Mouse (Mus musculus): Measurements from ENCODE around the gene Emd.
A peak's percentile ranks its signal among the peaks of the same experiment; 100 is the strongest.
"Not testable (repeated sequence)": the region's sequence is repeated elsewhere in the genome, so short reads cannot be mapped to it uniquely, and the experiment has no call there.

The Emd gene

DNA sequence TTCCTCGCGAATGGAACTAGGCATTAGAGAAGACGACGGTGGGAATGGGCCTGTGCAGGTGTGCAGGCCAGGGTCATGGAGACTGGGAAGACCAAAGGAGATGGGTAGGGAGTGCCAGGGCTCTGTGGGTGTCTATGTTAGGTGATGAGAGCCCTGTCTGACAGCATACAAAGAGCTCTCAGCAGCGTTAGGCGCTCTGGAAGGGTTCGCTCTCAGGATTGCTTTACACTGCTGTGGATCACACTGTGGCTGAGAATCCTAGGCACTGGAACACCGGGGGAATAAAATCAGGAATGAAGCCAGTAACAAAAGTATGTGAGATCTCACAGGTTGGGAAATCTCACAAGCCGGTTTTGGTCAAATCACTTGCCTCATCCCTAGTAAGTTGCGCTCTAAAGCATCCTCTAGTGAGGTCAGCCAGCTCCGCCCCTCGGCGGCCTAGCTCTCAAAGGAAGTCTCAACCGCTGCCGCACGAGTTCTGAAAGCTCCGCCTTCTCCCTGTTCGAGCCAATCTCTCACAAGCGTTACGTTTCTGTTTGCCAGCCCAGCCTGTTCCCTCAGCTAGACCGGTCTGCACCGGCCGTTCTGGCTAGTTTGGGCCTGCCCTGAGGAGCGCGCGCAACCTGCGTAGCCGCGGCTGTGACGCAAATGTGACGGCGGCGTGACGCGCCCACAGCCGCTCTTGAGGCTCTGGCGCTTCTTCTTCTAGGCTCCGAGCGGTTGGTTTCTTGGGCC is at the start of gene Emd:
TSS of gene Emd (plus strand) at position 535 of the 735 bp plus-strand sequence.
- DNase-seq (ENCODE audit: extremely low read depth, low read depth, low spot score): peak; percentile 61

GRCm38 (mm10) chrX:74218496-74218895 is 36.0 kb upstream of the Emd start:
- no peak for DNase-seq (ENCODE audit: extremely low read depth, low read depth, low spot score)

GRCm38 (mm10) chrX:74219449-74219848 is 35.0 kb upstream of the Emd start:
- no peak for DNase-seq (ENCODE audit: extremely low read depth, low read depth, low spot score)

GRCm38 (mm10) chrX:74220099-74220498 is 34.4 kb upstream of the Emd start:
- not testable (repeated sequence) for DNase-seq (ENCODE audit: extremely low read depth, low read depth, low spot score)

- DNase-seq (ENCODE audit: extremely low read depth, low read depth, low spot score): no peak
Measured at GRCm38 (mm10) chrX:74230038-74230437, 24.4 kb upstream of the Emd start.

GRCm38 (mm10) chrX:74233196-74233595 is 21.3 kb upstream of the Emd start:
- no peak for DNase-seq (ENCODE audit: extremely low read depth, low read depth, low spot score)

GRCm38 (mm10) chrX:74240332-74240731 is 14.2 kb upstream of the Emd start:
- no peak for DNase-seq (ENCODE audit: extremely low read depth, low read depth, low spot score)

DNA sequence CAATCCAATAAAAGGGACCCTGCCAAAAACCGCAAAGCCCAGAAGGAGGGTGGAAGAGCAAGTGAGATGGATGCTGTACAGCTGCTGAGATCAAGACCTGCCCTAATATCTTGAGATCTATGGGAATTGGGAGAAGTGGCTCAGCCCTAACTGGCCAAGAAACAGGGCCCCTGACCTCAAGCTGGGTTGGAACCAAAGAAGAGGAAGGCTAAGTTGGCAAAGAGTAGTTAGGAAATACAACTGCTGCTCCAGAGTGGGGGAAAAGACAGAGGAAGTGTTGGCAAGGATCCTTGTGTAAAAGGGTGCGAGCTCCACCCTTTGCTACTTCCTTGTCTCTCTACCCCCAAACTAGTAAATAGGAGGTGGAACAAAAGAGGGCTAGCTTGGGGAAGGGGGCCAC is 11.1 kb upstream of the Emd start:
- DNase-seq (ENCODE audit: extremely low read depth, low read depth, low spot score): no peak

- DNase-seq (ENCODE audit: extremely low read depth, low read depth, low spot score): no peak
Measured at GRCm38 (mm10) chrX:74243807-74244206, 10.7 kb upstream of the Emd start.

DNA sequence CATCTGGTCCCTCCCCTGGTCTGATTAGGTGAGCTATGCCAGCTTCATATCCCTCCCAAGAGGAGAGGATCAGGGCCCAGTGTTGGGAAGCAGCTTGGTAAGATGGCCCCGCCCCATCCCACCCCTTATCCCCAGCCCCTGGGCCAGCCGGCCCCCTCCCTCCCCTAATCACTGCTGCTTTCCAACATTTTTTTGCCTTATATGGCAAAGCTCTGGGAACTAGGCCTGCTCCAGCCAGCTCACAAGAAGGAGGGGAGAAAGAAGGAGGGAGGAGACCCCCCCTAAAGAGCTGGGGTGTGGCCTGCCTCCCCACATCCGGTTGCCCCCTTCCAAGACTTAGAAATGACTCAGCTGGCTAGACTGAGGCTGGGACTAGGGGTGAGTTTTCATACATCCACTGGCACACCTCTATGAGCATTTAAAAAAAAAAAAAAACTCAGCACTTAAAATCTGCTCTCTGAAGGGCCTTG is 9.8 kb upstream of the Emd start:
- DNase-seq (ENCODE audit: extremely low read depth, low read depth, low spot score): no peak

DNA sequence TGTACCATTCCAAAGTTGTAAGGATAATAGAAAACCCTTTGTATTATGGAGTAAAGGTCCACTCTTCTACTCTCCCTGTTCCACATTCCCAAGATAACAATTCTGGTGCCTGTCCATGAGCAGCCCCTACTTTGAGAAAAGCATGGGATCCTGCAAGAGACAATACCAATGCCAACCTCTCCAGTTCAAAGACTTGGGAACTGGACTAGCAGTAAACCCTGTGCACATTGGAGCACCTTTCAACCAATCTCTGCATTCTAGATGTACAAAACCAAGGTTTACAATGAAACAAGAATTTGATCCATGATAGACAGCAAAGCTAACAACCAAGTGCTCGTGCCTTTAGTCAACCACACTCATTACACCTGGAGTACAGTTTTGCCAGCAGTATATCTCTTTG is 9.4 kb upstream of the Emd start:
- no peak for DNase-seq (ENCODE audit: extremely low read depth, low read depth, low spot score)

- no peak for DNase-seq (ENCODE audit: extremely low read depth, low read depth, low spot score)
Measured at GRCm38 (mm10) chrX:74245687-74246086, 8.8 kb upstream of the Emd start.

- DNase-seq (ENCODE audit: extremely low read depth, low read depth, low spot score): no peak
Measured at GRCm38 (mm10) chrX:74246213-74246681, 8.2 kb upstream of the Emd start.

- DNase-seq (ENCODE audit: extremely low read depth, low read depth, low spot score): no peak
Measured at GRCm38 (mm10) chrX:74246693-74247092, 7.8 kb upstream of the Emd start.

GRCm38 (mm10) chrX:74248651-74249050 is 5.8 kb upstream of the Emd start:
- no peak for DNase-seq (ENCODE audit: extremely low read depth, low read depth, low spot score)

GRCm38 (mm10) chrX:74249615-74250014 is 4.9 kb upstream of the Emd start, which contains the start of gene Flna:
TSS of gene Flna (minus strand) at chrX:74249820.
- no peak for DNase-seq (ENCODE audit: extremely low read depth, low read depth, low spot score)

DNA sequence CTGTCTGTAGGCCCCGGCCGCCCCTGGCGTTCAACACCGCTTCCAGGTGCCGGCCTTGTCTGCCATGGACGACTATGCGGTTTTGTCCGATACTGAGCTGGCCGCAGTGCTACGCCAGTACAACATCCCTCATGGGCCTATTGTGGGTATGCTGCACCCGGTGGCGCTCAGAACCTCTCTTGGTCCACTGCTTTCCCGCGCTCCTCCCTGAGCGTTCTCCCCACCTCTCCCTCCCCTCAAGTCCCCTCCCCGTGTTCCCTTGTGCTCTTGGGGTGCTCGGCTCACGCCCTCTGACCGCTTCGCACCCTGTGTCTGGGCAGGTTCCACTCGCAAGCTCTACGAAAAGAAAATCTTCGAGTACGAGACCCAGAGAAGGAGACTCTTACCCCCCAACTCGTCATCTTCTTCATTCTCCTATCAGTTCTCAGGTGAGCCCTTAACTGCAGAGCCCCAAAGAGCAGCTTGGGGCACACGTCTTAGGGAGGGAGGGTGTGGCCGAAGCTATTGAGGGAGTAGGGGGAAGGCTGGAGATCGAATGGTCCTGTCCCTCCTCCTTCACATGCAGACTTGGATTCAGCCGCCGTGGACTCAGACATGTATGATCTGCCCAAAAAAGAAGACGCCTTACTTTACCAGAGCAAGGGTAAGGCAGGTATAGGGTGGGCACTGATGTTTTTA is 540 bp downstream of the Emd start:
- DNase-seq (ENCODE audit: extremely low read depth, low read depth, low spot score): no peak

- no peak for DNase-seq (ENCODE audit: extremely low read depth, low read depth, low spot score)
Measured at GRCm38 (mm10) chrX:74257746-74258145, 3.3 kb downstream of the Emd start.

DNA sequence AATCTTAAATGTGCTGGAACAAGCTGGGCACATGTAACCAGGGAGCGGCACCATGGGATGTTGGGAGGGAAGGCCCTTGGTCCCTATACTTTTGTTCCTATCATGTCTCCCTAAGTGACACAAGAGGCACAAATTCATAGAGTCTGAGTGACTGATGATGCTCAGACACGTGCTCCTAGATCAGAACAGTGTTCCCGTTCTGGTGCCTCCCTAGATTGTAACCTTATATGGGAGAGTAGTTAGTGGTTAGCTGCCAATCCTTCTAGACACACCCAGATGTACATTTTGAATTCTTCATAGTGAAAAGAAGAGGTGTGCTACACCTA is 15.2 kb downstream of the Emd start:
- DNase-seq (ENCODE audit: extremely low read depth, low read depth, low spot score): no peak

- peak; percentile 84 for DNase-seq (ENCODE audit: extremely low read depth, low read depth, low spot score)
Measured at GRCm38 (mm10) chrX:74270062-74270901, 15.8 kb downstream of the Emd start, which contains the start of gene Rpl10. TSS of gene Rpl10 (plus strand) at chrX:74270812.

DNA sequence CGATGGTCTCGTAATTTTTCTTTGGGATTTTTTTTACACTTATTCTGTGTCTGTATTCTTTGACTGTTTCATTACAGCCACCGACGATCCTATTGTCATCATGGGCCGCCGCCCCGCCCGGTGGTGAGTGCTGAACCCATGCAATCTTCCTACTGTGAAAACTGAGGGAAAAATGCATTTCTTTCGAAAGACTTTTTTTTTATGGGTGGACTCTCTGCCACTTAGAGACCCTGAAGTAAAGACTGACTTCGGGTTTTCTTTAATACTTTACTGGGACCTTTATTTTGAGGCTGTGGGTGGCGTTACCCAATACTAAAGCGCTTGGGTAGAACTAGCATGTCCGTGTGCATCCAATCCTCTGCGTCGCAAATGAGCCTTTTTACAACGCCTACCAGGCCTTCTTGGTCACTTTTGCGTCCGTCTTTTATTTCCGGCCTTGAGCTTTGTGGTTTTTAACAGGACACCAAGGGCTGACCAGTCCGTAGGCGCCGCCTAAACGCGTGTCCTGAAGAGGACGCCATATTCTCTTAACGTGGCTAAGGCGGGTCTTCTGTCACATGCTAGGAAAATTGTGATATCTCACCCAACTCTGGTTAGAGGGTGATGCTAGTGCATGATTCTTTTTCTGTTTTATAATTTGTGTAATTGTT is 16.5 kb downstream of the Emd start:
- no peak for DNase-seq (ENCODE audit: extremely low read depth, low read depth, low spot score)

Data from fat pad, adult 2 months (tissue).